Mouse (Mus musculus) thymus, postnatal 14 days (tissue): ENCODE measurements around the gene Rnasel.

Experiments
- DNase-seq: peaks from one replicate; pipeline ENCODE4 v3.0.0; 2021

The Rnasel gene

DNA sequence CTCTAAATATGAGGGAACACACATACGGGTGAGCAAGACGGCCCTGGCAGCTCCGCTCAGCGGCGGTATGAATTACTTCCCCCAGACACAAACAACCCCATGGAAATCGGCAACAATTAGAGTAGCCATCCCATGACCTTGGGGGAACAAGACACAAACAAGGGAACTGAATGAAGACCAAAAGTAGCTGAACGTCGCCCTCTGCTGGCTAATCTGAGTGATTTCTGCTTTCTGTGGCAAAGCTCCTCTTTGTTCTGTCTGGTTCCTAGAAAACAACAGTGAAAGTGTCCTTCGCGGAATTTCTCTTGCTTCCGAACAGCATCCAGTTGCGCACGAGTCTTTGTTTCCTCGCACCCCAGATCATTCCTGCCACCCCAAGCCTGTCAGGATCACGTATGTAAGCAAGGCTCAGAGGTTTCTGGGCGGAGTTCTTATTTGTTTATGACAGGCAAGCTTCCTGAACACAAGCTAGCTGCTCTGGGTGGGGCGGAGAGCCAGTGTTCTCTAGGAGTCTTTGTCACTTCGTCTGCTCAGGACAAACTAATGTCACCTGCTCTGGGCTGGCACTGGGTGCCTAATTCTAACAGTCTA, at the start of gene Rnasel:
Gene Rnasel (plus strand): TSS at position 216 of the 591 bp plus-strand sequence.
- peak; percentile 75 for DNase-seq

DNA sequence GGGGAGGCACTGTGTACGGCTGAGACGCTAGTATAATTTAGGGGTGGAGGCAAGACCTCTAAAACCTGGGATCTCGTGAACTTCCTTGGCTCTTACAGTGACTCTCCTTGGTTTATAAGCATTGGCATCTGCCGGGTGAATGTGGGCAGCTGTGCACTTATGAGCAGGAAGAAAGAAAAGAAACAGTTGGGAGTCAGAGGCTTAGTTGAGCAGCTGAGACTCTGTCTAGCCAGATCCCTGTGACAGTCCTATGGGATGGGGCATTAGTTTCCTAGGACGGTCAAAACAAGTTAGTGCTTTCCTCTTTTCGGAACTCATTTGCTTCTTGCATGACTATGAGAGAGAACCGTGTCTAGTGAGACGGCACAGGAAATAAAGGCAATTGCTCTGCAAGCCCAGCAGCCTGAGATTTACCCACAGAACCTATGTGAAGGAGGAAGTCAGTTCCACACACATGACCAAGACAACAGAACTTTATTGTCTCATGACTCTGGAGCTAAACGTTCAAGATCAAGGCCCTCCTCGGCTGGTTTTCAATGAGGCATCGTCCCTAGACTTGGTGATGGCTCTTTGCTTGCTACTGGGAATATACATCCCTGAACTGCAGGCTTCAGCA, 48.7 kb upstream of the Rnasel start:
- peak; percentile 54 for DNase-seq

DNA sequence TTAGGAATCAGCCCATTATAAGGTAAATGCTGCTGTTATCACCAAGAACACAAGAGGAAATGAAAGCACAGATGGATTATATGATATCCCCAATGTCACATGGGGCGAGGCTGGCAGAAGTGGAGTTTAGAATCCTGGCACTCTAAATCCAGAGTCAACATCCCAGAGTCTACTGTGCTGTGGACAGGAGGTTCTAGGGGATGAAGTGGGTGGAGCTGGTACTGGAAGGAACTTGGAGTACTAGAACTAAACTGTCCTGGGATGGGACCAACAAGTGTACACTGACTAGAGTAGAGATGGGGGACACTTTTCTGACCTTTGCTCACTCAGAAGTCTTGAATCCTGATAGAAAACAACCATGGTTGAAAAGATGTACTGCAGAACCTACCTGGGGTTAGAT, 47.8 kb upstream of the Rnasel start:
- no peak for DNase-seq

DNA sequence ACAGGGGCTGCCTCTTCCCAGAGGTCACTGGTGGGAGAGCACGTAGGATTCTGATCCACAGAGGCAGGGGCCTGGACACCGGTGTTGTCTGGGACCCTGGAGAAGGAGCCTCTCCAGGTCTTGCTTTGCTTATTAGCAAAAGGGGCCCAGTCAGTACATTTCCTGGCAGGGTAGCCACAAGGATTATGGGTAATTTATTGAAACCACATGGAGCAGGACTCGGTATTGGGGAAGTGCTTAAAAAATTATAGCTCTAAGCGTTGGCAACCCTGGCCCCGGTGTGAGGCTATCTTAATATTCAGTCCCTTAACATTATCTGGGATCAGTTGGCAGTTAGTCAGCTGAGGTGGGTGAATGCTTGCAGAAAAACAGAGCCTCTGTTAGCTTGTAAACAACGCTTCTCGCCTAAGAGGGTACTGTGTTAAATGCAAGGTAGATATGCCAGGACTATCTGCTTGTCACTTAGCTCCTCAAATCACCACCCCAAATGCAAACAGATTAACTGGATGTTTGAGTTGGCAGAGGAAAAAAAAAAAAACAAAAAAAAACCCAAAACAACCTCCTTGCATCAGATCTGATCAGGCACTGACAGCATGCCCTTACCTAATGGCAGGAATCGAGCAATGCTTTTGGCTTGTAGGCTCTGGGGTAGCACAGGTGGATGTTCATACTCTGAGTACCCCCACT, 46.9 kb upstream of the Rnasel start:
- no peak for DNase-seq

DNA sequence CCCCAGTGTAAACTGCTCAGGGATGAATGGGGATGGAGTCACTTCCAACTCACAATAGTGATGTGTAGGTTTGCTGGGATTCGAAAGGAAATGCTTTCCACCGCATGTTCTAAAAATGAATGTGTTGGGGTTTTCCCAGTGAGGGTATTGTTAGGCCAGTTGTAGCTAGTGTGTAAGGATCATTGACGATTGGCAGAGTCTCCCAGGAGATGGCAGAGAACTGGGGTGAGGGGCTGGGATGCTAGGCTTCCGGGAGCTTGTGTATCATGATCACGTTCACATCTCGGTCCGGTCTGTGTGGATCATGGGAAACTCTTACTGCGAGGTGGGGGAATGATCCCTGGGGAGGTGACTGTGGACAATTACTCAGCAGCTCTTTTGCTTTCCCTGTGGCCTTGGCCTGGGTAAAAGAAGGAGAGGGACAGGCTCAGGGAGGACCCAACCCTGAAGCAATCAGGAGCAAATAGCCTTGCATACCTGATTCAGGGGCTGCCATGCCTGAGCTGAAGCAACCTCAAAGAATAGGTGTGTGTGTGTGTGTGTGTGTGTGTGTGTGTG, 46.3 kb upstream of the Rnasel start:
- no peak for DNase-seq

DNA sequence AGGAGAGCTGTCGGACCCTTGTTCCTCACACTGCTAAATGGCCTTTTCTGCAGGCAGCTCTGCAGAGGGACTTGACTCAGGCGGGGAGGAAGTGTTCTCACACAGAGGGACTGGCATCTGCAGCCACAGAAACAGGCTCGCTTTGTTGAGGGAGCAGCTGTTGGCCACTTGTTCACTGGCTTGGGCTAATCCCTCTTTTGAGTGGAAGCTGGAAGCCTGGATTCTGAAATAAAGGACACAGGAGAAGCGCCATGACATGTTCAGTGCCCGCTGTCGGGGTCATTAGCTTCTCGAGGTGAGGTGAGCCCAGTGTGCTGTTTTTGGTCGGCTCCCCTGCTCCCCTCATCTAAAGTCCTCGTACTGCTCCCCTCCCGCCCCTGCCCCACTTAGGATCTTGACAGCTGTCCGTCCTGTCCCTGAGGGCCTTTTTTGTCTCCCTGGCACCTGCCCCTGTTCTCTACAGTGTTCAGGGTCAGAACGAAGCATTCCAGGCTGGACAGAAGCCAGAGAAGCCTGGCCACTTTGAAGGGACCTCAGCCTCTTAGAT, 45.7 kb upstream of the Rnasel start:
- DNase-seq = peak; percentile 43

DNA sequence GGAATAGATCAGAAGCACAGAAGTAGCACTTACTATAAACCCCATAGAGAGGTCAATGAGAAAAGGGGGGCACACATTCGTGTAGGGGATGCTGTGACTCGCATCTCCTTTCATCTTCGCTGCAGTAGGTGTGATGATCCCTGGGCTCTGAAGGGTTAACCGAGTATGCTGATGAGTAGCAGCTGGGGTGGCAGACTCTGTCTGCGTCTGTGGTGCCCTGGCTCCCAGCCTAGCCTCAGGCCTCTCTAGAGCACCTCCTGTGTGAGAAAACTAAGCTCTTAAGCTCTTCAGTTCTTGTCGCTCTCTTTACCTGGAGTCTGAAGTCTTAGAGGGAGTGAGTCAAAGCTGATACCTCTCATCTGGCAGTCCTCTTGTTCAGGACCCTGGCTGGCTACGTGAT, 45.1 kb upstream of the Rnasel start:
- peak; percentile 34 for DNase-seq

DNA sequence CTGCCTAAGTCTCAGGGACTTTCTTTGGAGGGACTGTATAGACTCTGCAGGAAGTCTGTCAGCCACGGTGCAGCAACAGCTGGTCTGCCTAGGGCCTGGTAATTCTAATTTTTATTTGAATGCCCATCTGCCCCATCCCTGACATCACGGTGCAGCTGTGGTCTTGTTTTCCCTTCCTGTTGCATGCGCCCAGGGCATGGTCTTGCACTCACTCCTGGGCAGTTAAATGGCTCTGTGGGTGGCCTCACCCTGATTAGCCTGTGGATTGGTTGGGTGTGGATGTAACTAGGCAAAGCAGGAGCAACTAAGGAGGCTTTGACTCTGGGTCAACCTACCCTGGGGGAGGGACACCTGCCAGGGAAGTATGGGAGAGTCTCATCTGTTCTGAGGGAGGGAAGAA, 44.2 kb upstream of the Rnasel start:
- no peak for DNase-seq

DNA sequence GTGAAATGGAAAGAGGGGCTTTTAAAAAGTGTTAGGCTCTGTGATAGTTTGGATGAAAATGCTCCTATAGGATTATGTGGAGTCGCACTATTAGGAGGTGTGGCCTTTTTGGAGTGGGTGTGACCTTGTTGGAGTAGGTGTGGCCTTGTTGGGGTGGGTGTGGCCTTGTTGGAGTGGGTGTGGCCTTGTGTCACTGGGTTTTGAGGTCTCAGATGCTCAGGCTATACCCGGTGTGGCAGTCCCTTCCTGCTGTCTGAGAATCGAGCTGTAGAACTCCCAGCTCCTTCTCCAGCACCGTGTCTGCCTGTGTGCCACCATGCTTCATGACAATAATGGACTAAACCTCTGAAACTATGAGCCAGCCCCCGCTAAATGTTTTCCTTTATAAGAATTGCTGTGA, 40.6 kb upstream of the Rnasel start:
- no peak for DNase-seq

DNA sequence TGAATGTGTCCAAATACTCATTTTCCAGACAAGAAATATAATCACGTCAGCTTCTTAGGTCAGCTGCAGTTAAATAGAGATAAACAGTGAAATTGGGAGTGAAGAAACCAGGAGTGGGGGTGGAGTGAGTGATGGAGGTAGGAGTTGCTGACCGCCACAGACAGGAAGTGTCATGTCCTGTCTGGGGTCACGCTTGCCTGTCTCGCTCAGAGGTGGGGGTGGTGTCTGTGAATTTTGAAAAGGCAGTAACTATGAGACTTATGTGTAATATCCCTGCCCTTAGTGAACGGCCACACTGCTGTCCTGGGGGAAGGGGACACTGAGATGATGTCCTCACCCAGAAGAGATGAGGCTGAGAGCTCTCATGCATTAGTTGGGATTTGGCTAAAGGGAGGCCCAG, 39.8 kb upstream of the Rnasel start:
- no peak for DNase-seq

DNA sequence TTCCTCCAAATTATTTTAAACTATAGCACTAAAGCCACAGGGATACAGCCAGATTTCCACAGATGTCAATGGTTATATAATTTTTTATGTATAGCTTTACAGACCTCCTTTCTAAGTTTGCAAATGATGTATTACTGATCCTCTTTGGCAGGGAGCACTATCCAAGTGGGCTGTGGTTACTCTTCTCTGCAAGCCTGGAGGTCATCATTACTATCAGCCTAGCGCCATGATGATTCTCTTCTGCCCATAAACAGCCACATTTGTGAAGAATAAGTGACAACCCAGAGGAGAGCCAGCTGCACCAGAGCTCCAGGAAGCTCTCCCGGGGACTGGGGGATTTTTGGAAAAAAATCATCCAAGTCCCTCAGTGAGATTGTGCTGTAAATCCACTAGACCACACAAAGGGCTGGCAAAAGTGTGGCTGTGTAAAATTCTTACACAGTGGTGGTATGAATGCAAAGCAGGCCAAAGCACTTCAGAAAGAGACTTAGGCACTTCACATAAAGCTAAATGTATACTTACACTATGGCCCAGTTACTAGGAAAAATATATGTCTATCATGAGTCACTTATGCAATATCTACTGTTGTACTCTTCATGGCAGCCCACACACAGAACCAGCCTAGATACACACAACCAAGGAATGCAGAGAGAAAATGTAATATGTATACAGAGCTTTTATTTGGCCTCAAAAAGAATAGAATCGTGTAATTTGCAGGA, 37.5 kb upstream of the Rnasel start:
- no peak for DNase-seq

DNA sequence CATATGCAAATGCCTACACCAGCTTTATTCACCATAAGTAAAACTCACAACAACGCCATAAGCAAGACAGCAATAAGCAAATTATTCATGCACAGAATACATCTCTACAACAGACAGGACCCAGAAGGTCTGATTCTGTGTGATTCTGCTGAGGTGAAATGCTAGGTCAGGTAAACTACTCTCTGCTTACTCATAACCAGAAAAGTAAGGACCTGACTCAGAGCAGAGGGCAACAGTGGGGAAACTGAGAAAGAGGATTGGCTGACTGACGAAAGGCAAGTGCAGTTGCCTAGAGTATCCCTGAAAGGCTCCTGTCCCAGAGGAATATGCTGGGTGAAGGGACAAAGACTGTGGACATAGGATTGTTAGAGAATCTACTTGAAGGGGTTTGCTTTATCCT, 36.6 kb upstream of the Rnasel start:
- no peak for DNase-seq

DNA sequence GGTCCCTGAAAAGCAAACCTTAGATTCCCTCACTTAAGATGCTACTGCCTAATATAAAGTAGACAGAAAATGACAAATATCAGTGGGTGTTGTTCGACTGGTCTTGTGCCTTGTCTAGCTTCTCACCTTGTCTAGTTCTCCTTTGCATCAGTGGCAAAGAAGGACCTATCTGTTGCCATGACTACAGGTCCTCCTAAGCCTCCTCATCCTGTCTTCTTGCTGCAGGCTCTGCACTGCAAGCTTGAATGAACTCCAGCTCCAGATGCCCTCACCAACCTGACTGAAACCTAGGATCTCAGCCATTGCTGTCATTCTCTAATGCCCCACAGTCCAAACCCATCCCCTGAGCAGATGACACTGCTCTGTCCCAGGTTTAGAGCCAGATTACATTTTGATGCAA, 31.2 kb upstream of the Rnasel start:
- DNase-seq = no peak

DNA sequence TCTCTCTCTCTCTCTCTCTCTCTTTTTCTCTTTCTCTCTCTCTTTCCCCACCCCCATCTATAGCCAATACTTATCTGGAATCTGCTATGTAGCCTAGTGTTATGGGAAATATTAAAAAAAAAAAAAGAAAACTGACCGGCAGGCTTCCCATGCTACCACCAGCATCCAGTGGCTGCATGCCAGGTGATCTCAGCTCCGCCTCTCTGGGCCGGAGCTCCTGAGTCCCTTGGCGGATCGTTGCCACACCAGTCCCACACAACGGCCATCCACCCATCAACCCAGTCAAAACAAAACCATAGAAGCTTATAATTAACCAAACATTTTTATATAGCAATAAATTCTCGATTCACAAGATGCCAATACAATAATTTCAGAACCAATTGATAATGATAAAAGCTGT, 28.3 kb upstream of the Rnasel start:
- DNase-seq = no peak

DNA sequence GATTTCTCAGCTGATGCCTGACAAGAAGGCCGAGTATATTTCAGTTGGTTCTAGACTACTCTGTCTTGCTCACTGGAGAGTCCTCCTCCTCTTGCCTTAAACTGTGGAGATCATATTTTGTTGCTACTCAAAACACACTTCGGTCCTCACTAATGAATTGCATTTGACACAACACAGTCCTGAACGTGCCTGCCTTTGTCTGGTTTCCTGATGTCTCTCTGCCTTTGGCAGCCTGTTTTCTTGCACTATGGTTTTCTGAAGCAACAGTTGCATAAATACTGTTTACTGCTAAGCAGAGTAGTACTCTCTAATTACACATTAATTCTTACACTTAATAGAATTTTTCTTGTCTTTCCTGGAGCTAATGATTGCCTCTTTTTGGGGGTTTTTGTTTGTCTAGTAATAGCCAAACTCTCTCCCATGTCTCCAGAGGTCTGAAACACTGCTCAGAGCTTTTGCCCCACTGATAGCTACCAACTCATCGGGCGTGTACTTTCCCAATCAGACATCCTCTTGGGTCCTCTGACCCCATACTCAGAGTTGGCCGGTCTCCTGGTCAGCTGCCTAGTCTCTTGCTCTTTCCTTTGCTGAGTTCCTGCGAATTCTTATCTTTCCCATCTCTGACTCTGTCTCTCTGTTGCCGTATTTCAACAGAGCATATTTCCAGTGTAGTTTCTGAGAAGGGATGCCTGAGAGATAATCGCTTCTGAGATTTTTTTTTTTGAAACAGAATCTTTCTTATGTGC, 27.5 kb upstream of the Rnasel start:
- no peak for DNase-seq

DNA sequence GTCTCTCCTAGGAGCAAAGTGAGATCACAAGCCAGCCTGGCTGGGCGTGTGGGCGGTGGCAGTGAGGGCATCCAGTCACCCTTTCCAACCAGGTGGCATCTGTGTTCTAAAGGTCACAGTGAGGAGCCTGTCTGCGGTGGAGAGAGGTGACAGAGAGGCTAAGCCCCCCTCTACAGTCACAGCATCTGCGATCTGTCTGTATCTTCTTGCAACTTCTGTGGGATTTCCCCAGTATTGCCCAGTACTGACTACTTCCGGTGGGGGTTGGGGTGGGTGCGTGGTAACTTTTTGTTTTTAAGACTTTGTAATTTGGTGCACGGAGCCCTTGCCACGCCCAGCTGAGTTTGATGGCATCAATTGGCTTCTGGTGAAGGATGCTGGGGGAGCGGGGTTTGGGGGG, 25.8 kb upstream of the Rnasel start:
- peak; percentile 54 for DNase-seq

DNA sequence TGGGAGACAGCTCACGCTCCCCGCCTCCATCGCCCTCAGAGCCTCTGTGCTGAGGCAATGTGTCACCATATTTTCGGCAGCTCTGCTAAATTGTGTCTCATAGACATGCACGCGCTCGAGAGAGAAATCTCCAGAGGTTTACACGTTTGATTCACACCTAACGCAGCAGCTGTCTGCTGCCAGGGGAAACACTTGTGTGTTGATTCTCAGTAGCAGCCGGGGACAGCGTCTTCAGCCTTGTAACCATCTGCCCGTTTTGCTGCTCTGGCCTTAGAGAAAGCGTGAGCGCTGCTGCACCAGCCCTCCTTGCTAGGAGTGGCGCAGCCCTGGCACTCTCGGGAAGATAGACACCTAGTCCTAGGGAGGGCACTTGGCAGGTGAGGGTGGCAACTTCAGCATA, 22.6 kb upstream of the Rnasel start:
- no peak for DNase-seq

DNA sequence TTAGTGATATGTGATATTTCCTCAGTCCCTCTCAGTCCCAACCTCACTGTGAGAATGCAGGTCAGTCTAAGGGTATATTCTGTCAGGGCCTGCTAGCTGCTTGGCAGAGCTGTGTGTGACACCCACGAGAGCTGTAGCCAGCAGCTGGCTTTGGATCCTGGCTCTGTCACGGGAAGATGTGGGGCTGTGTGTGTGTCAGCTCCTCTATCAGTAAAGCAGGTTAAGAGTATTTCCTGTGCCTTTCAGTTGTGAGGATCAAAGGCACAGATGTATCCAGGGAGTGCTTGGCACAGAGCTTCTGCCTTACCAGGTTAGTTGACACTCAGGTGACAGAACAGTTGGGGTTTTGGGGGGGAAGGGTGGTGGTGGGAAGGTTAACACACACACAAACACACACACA, 19.4 kb upstream of the Rnasel start:
- peak; percentile 71 for DNase-seq

DNA sequence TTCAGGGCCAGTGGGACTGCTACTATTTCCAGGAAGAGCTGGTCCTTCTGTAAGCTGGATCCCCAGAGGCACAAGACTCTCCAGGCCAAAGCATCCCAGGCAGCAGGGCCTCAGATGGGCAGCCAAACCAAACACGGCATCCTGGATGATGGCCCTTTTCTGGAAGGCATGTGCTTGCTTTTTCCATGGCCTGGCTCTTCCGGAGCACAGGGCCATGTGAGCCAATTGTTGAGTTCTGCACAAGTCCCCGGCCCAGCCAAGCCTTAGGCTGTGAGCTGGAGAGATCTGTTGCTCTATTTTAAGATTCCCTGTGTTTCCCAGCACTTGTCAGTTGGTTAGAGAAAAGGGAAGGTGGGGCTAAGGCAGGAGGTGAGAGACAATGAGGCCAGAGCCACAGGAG, 18.6 kb upstream of the Rnasel start:
- no peak for DNase-seq

DNA sequence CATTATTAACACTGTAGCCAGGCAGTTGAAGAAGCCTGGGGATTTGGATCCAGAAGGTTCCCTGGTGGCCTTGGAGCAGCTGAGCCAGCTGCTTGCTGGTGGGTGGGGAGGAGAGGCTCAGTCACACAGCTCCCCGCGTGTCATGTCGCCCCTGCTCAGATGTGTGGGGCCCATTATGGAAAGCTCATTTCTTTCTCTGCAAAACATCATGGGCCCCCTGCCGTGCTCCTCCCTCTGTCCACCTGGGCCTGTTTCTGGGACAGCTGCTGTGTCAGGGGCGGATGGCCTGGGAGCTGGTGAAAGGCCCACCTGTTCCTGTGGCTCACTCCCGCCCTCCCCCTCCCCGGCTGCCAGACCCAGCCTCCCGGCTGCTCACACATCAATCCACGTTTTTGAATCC, 16.0 kb upstream of the Rnasel start:
- peak; percentile 75 for DNase-seq

DNA sequence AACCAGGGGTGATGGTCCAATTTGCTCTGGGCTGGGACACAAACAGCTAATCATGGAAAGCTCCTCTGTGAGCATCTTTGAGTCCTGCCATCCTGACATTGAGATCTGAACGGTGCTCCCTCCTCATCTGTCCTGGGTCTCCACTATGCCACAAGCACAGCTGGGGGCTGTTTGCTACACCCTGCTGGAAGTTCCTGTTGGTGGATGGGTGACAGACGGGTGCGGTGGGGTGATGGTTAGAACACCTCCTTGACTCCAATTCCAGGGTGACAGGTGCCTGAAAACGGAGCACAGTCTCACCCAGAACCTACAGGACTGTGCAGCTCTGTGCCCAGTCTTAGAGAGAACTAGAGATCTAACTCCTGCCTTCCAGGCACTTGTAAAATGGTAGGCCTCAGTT, 14.4 kb upstream of the Rnasel start:
- peak; percentile 54 for DNase-seq

DNA sequence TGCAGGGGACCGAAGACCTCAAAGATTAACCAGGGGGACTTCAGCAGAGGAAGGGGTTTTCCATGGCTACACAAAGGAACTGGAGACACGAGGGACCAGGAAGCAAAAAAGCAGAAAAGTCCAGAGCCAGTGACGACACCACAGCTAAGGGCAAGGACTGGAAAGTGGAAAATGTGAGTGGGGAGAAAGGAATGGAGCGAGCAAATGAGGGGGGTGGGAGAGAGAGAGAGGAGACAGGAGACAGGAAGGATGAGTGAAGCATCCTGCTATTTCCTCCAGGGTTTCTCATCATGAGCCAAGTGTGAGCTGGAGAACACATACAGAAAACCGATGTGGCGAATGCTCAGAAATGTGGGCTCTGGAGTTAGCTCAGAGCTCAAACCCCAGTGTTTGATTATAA, 13.1 kb upstream of the Rnasel start:
- no peak for DNase-seq
